In the genomic region with DNA sequence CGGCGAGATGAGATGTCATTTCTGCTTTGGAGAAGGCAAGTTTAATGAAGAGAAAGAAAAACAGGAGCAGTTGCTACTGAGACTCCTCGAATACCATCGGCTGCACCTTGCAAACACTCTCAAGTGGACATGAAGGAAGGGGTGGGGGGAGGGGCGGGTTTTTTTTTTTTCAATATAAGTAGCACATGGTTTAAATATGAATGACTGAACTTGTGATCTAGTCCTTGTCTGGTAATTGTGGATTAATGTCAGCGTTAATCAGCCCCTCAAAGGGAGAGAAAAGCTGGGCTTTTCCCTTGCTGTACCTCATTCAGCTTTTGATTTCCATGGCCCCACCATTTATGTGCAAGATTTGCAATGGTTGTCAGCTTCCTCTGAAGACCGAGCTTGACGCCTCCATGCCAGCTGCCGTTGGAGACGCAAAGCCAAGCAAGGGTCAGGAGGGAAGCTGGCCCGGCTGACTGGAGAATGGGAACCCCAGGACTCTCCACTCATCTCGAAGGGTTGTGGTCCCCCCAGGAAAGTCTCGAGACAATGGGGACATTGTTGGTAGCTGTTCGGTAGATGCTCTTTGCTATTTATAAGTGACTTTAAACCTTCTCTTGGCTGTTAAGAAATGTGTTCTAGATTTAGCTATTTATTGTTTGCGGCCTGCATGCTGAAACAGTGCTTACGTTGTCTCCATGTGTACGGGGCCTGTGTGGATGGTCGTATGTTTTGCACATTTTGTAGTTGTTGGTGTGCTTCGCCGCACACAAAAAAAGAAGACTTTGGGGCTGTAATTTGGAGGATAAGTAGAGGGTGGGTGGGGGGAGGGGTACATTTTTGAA, we compare ENCODE assay signal across 12 mouse cellular contexts. TPM values are rescaled to one million over a fixed set of nuclear protein-coding genes. Genes with fewer than 3 reads are reported as not detected.
DNase-seq lines count a peak whose midpoint lies in the region; ATAC-seq lines count a peak whose summit lies in the region.
"Had no signal": no experiment of that assay in that cellular context is flagged by ENCODE, and none has a peak within 500 bp of the region (broad histone marks: within the 10 kb centered on the region; RNA-seq: fewer than 3 reads in every experiment).

No protein-coding gene starts in this region.

- H3K4me1 ChIP-seq in forebrain, embryonic 11.5 days (replicated peaks; ENCODE audit: control insufficient read depth, insufficient read depth, low read length), result peaks cover 71% of the 10 kb centered on the region
- peaks cover 82% of the 10 kb centered on the region for H3K4me1 ChIP-seq in hindbrain, embryonic 15.5 days (replicated peaks)
- peaks cover 19% of the 10 kb centered on the region for H3K4me1 ChIP-seq in intestine, embryonic 16.5 days (ENCODE audit: control insufficient read depth, insufficient read depth, low read length)

- peaks cover 11% of the 10 kb centered on the region for H3K36me3 ChIP-seq in forebrain, embryonic 11.5 days (ENCODE audit: control insufficient read depth, insufficient read depth, low read length)
- peaks cover 16% of the 10 kb centered on the region; the same call in 1 of the 2 replicates for H3K36me3 ChIP-seq in hindbrain, embryonic 15.5 days
- H3K36me3 ChIP-seq in intestine, embryonic 16.5 days (ENCODE audit: control insufficient read depth, insufficient read depth, low read length), result peaks cover 11% of the 10 kb centered on the region; the same call in 1 of the 2 replicates

- no peaks in the 10 kb centered on the region for H3K9me3 ChIP-seq in forebrain, embryonic 11.5 days (ENCODE audit: control insufficient read depth, low read length)
- H3K9me3 ChIP-seq in hindbrain, embryonic 15.5 days, result no peaks in the 10 kb centered on the region
- H3K9me3 ChIP-seq in intestine, embryonic 16.5 days (ENCODE audit: control insufficient read depth, low read length), result no peaks in the 10 kb centered on the region
- H3K9me3 ChIP-seq: embryonic facial prominence, embryonic 12.5 days; heart, embryonic 10.5 days; megakaryocyte, embryonic 14.5 days had no signal

- 0 out of 2 replicates have a peak overlapping the region, but pooled peaks have one; percentile 15 for H3K4me2 ChIP-seq in forebrain, embryonic 11.5 days (ENCODE audit: low read depth, low read length, severe bottlenecking)
- H3K4me2 ChIP-seq in hindbrain, embryonic 15.5 days, result peak overlapping the region; percentile 91; the same call in 1 of the 2 replicates
- no peak overlapping the region for H3K4me2 ChIP-seq in intestine, embryonic 16.5 days (ENCODE audit: low read depth, low read length)
- H3K4me2 ChIP-seq: embryonic facial prominence, embryonic 12.5 days had no signal

- WGBS in forebrain, embryonic 11.5 days, result 26% methylated on average over 20 of the region's 20 CpGs
- 21% methylated on average over 20 of the region's 20 CpGs for WGBS in hindbrain, embryonic 15.5 days
- WGBS in intestine, embryonic 16.5 days, result 73% methylated on average over 20 of the region's 20 CpGs

- peak; percentile 72 for DNase-seq in embryo, embryonic 11 days
- DNase-seq in forebrain, embryonic 11.5 days (ENCODE audit: low spot score), result peak; percentile 56
- peak; percentile 60 for DNase-seq in neural tube, embryonic 10.5 days (ENCODE audit: extremely low spot score, low spot score)
- no peak for DNase-seq in cerebellum, postnatal 25 days
- no peak for DNase-seq in kidney, adult 8-10 months
- no peak for DNase-seq in gastrocnemius, adult 18-20 months (ENCODE audit: low spot score)
- DNase-seq: adrenal gland, postnatal 14 days had no signal

- no peak for ATAC-seq in forebrain, embryonic 11.5 days (replicated peaks; ENCODE audit: low FRiP score)
- peak; percentile 17; the same call in 1 of the 2 replicates for ATAC-seq in hindbrain, embryonic 15.5 days (ENCODE audit: low FRiP score, low read depth)
- no peak for ATAC-seq in intestine, embryonic 16.5 days

- H3K27me3 ChIP-seq in forebrain, embryonic 11.5 days (ENCODE audit: control insufficient read depth, insufficient read depth, low read length), result no peaks in the 10 kb centered on the region
- H3K27me3 ChIP-seq in hindbrain, embryonic 15.5 days, result no peaks in the 10 kb centered on the region
- no peaks in the 10 kb centered on the region for H3K27me3 ChIP-seq in intestine, embryonic 16.5 days (replicated peaks; ENCODE audit: control insufficient read depth, insufficient read depth, low read length)
- H3K27me3 ChIP-seq: embryonic facial prominence, embryonic 12.5 days had no signal

- H3K27ac ChIP-seq in forebrain, embryonic 11.5 days (ENCODE audit: low read depth, low read length), result peak overlapping the region; percentile 96
- H3K27ac ChIP-seq in hindbrain, embryonic 15.5 days (replicated peaks), result peak overlapping the region; percentile 23; the same call in 1 of the 2 replicates
- no peak overlapping the region for H3K27ac ChIP-seq in intestine, embryonic 16.5 days (ENCODE audit: low read length)
- H3K27ac ChIP-seq: embryonic facial prominence, embryonic 12.5 days had no signal

- H3K9ac ChIP-seq in forebrain, embryonic 11.5 days (ENCODE audit: low read length), result no peak overlapping the region; the same call in 1 of the 2 replicates
- H3K9ac ChIP-seq in hindbrain, embryonic 15.5 days, result no peak overlapping the region
- H3K9ac ChIP-seq in intestine, embryonic 16.5 days (ENCODE audit: low read depth, low read length), result no peak overlapping the region
- H3K9ac ChIP-seq: embryonic facial prominence, embryonic 12.5 days had no signal

- no peak overlapping the region for H3K4me3 ChIP-seq in forebrain, embryonic 11.5 days (ENCODE audit: low read depth, low read length)
- H3K4me3 ChIP-seq in hindbrain, embryonic 15.5 days, result no peak overlapping the region
- no peak overlapping the region for H3K4me3 ChIP-seq in intestine, embryonic 16.5 days (ENCODE audit: low read length)
- H3K4me3 ChIP-seq: embryonic facial prominence, embryonic 12.5 days; heart, embryonic 10.5 days; megakaryocyte, embryonic 14.5 days had no signal

RNA-seq across cellular contexts. Expression of gene Enc1, which starts 9.9 kb away (rescaled TPM):
- polyA plus RNA-seq in forebrain, embryonic 11.5 days (2014; fragmentation: Nextera tagmentation; extraction: Ambion mirVana), result 17.9 and 20.8 TPM in 2 replicates
- polyA plus RNA-seq in hindbrain, embryonic 15.5 days (2015; fragmentation: Nextera tagmentation; extraction: Ambion mirVana), result 57.3 and 59.7 TPM in 2 replicates
- 5.8 and 6.1 TPM in 2 replicates for polyA plus RNA-seq in intestine, embryonic 16.5 days (2015; fragmentation: Nextera tagmentation; extraction: Ambion mirVana)
- 1 to 10 TPM; 2.4 to 2.6 TPM for total RNA-seq in gastrocnemius, adult 18-20 months (2021)

RNA-seq across cellular contexts. Expression of gene Hexb, which starts 52.6 kb away (rescaled TPM):
- polyA plus RNA-seq in forebrain, embryonic 11.5 days (2014; fragmentation: Nextera tagmentation; extraction: Ambion mirVana), result 20.3 and 22.2 TPM in 2 replicates
- polyA plus RNA-seq in hindbrain, embryonic 15.5 days (2015; fragmentation: Nextera tagmentation; extraction: Ambion mirVana), result 45.2 and 52.9 TPM in 2 replicates
- polyA plus RNA-seq in intestine, embryonic 16.5 days (2015; fragmentation: Nextera tagmentation; extraction: Ambion mirVana), result 142 and 184 TPM in 2 replicates
- total RNA-seq in gastrocnemius, adult 18-20 months (2021), result 1 to 10 TPM; 8.6 to 9.5 TPM

Comparison
In these comparisons a context has a peak if more than half of its experiments do, and no peak if none do; other contexts are left out.
1. DNase-seq: peak in embryo, embryonic 11 days (single experiment), forebrain, embryonic 11.5 days (single experiment) and neural tube, embryonic 10.5 days (single experiment); none in cerebellum, postnatal 25 days (0 of 2), kidney, adult 8-10 months (0 of 2) and gastrocnemius, adult 18-20 months (single experiment).